Mouse (Mus musculus) gastrocnemius, postnatal 14 days (tissue): ENCODE results near the gene Zfp64. TPM values are rescaled to one million over a fixed set of nuclear protein-coding genes. Genes with fewer than 3 reads are reported as not detected.

ENCODE experiments used
- DNase-seq: peaks from one replicate; pipeline ENCODE4 v3.0.0; 2021; ENCODE audit warnings: mixed read lengths
- intact Hi-C: fragments of 180-260 bp; cut with DNase I; formaldehyde crosslinking; loops from one replicate; pipeline ENCODE4 v1.15.1; 2025; ENCODE audit warnings: low total_unique reads
- total RNA-seq, 2 experiments: library from RNA; stranded (reverse); gene quantifications; 2 replicates each; pipeline ENCODE4 v1.2.3; 2021

Gene Zfp64
- total RNA-seq, 2 experiments from 2014 or later: 7.8 to 8.0 TPM

DNA sequence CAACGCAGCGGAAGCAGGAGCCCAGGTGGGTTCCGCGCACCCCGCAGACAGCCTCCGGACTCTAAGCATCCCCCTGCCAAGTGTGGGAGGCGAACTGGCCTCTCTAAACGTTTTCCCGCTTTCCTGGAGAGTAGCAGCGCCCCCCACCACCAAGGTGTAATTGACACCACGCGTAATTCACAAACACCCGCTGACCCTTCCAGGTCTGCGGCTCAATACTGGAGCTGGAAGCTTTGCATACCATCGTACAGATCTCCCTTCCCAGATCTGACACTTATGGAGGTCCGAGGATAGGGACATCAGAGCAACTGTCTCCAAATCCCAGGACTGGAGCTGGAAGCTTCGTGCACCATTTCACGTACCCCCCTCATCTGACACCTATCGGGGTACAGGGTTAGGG, 43.9 kb downstream of the Zfp64 start:
- intact Hi-C loops: no loop called here
- DNase-seq: no peak

DNA sequence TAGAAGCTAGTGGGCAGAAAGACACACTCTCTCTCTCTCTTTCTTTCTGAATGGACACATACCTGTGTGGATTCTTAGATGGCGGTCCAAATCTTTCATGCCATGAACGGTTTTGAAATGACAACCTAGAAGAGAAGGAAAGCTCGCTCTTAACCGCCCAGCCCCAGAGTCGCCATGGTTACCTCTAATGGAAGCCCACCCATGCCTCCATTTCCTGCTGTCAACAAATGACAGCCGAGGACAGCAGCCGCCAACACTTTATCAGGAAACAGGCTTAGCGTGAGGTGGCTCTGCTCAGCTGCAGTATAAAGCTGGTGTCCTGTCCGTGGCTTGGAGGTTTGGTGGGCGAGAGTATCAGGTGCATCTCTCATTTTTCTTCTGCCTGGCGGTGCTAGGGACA, 49.4 kb downstream of the Zfp64 start:
- intact Hi-C loops: no loop called here
- DNase-seq: no peak

DNA sequence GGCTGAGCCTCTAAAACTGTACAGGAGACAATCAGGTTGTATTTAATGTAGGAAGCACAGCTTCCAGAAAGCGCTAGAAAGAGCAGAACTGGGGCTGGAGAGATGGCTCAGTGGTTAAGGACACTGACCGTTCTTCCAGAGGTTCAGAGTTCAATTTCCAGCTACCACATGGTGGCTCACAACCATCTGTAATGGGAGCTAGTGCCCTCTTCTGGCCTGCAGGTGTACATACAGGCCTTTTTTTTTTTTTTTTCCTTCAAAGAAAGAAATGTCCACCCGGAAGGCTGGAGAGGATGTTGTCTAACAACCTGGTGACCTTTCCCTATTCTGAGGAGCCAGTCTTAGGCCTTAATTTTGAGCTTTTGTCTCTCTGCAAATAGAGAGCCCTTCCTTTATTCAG, 50.5 kb downstream of the Zfp64 start:
- intact Hi-C loops: no loop called here
- DNase-seq: no peak

DNA sequence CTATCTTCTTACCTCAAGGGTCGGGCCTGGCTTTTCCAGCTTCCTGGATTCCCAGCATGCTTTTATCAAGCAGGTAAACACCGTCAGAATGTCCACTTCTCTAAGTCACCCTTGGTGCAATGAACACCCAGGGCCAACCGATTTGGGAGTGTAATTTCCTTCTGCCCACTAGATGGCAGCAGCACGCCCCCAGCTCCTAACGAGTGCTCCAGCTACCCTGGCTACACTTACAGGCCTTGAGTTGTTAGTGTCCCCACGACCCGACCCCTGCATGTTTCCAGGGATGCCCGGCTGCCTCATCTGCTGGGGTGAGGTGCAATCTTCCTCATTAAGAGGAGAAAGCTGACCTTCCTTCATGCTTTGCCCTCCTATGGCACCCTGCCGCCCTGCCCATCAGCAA, 51.2 kb downstream of the Zfp64 start:
- no peak for DNase-seq
- intact Hi-C loops: no loop called here

DNA sequence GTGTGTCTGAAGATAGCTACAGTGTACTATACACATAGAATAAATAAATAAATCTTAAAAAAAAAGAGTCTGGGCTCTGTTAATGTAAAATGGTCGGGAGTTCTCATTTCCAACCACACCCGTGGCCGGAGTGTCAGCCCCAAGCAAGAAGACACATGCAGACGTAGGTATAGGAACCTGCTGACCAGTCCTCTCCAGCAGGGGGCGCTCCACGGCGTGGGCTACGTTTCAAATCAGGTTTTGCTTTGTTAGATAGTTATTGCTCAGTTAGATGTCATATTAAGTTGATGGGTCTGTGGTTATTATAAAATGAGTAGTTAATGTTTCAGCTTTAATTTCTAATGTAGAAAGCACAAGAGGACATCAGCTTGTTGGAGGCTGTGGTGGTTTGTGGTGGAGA, 52.8 kb downstream of the Zfp64 start:
- DNase-seq: no peak

DNA sequence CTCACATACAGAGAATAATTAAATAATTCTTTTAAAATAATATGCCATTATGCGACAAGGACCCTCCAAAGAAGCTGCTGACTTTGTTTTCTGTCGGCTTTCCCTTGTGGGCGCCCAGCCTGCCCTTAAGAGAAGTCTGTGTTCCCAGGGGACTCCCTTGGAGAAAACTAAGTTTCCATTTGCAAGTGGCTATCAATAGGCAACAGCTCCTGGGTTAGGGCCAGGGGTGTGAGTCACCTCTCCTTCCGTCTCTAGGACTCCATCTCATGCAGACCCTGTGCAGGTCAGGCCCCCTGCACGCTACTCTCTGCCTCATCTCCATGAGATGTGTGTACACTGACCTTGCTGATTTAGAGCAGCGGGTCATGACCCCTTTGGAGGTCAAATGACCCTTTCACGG, 57.5 kb downstream of the Zfp64 start:
- DNase-seq: no peak
- intact Hi-C loops: no loop called here

More for the DNA sequence above, 52.8 kb downstream of the Zfp64 start:
- intact Hi-C loops: no loop called here

DNA sequence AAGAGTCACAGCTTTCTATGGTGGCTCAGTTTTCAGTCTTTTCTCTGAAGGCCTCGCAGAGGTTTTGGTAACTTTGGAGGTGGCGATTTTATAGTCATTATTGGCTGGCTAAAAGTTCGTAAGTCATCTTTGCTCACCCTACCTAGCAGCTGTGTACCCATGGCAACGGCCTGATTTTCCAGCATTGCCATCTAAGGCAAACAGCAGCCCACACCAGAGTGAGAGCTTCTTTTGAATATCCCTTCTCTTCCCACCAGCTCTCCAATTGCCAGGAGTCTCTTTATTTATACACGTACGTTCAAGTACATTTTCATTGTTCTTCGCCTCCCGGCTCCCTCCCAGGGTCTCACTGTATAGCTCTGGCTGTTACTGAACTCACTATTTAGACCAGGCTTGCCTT, 59.9 kb downstream of the Zfp64 start:
- intact Hi-C loops: no loop called here
- no peak for DNase-seq

DNA sequence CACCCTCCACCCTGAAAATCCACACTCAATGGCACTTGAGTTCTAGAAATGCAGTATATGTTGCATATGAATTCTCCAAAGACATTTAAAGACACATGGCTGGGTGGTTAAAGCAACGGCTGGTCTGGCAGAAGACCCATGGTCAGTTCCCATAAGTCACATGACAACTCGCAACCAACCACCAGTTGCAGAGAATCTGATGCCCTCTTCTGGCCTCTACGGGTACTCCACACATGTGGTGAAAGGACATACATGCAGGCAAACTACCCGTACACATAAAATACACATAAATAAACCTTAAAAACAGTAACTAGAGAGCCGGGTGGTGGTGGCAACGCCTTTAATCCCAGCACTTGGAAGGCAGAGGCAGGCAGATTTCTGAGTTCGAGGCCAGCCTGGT, 60.6 kb downstream of the Zfp64 start:
- intact Hi-C loops: no loop called here
- DNase-seq: no peak

DNA sequence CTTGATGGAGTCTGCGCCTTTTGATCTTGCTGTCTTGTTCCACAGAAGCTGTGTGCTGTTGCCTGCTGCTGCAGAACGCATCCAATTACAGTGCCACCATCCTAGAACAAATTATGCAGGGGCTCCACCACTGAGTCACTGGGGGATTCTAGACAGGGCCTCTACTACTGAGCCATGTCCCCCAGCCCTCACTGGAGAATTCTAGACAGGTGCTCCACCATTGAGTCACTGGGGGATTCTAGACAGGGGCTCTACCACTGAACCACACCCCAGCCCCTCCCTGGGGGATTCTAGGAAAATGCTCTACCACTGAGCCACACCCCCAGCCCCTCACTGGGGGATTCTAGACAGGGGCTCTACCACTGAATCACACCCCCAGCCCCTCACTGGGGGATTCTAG, 63.3 kb downstream of the Zfp64 start:
- intact Hi-C loops: no loop called here
- no peak for DNase-seq

DNA sequence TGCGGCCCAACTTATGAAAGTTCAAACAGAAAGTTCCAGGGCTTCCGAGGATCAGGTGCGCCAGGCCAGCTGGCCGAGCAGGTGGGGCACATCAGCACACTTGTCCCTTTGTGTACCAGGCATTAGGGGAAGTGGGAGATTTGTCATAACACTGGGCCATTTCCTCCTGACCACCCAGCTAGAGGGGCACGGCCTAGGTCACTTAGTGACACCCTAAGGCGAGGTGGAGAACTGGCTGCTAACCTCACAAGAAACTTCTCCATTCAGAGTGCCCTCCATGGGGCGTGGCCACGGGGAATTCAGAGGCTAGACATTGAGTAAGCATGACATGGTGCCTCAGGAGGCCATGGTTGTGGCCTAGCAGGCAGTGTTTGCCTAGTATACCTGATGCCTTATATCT, 70.7 kb downstream of the Zfp64 start:
- no peak for DNase-seq
- intact Hi-C loops: loop anchor here (5.0 kb wide), 1 partner anchor 117 kb away; the partner anchor contains the start of gene Sall4

DNA sequence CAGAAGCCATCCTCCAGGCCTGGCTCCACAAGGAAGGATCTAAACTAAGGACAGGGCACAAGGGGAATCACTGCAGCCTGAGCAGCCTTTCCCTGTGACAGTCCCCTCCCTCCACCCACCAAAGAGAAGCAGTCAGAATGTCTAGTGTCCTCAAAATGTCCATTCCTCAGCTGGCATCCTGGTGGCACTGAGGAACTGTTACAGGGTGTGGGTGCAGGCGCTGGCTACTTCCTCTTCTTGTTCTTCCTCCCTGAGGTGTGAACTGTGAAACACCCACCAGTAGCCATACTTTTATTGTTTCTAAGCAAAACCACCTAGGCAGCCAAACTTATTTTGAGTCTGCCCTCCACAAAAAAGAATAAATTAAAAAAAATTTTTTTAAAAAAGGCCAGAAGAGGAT, 72.4 kb downstream of the Zfp64 start:
- intact Hi-C loops: no loop called here
- DNase-seq: no peak

DNA sequence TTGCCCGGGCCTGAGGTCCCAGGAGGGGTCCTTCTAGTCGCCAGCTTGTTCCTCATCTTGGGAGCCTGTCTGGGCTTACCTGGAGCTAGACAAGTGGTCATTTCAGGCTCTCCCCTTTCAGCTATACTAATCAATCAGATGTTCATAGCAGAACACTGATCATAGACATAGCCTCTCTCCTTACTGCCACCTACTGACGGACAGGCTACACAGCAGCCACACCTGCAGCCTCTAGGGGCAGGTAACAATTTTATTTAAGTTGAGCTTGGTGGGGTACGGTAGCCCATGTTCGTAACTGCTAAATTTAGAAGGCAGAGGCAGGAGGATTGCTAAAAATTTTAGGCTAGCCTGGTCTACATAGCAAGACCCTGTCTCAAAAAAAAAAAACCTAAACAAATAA, 73.5 kb downstream of the Zfp64 start:
- DNase-seq: no peak
- intact Hi-C loops: no loop called here

DNA sequence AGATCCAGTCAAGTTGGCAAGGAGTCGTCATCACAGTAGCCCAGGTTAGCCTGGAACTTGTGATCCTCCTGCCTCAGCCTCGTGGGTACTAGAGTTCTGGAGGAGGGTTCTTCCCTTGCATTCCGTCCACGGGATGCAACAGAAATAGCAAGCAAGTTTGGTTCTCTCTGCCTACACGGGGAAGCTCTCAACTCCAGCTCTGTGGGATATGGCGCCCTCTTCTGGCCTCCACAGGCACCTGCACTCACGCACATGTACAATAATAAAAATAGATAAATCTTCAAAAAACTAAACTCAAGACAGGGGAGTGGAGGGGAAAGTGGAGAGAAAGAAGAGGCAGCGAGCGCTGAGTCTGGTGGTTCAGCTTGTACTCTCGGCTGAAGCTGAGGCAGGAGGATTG, 75.8 kb downstream of the Zfp64 start:
- DNase-seq: no peak
- intact Hi-C loops: loop anchor here (10.0 kb wide), 1 partner anchor 185 kb away; no protein-coding TSS in a partner anchor

DNA sequence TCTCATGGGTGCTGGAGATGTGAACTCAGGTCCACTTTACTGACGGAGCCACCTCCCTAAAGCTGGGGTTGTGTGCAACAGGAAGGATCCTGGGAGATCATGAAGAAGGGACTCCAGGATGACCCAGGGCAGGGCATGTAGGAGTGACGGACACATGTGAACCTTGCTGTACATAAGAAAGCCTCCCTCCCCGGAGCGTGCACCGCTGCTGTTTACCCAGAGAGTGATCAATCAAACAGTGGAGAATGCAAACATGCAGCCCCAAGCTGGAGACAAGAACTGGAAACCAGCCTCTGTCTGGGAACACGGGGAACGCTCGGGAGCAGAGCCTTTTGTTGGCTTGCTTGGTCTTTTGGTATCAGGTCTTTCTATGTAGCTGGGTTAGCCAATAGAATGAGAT, 76.7 kb downstream of the Zfp64 start:
- no peak for DNase-seq
- intact Hi-C loops: loop anchor here (10.0 kb wide), 1 partner anchor 184 kb away; no protein-coding TSS in a partner anchor

DNA sequence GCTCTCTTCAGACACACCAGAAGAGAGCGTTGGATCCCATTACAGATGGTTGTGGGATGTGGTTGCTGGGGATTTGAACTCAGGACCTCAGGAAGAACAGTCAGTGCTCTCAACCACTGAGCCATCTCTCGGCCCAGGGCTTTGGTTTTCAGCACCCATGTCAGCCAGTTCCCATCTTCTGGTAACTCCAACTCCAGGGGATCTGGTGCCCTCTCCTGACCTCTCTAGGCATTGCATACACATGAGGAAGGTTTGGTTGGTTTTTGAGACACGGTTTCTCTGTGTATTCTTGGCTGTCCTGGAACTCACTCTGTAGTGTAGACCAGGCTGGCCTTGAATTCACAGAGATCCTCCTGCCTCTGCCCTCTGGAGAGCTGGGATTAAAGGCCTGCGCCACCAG, 77.2 kb downstream of the Zfp64 start:
- intact Hi-C loops: loop anchor here (10.0 kb wide), 1 partner anchor 183 kb away; no protein-coding TSS in a partner anchor
- DNase-seq: no peak

DNA sequence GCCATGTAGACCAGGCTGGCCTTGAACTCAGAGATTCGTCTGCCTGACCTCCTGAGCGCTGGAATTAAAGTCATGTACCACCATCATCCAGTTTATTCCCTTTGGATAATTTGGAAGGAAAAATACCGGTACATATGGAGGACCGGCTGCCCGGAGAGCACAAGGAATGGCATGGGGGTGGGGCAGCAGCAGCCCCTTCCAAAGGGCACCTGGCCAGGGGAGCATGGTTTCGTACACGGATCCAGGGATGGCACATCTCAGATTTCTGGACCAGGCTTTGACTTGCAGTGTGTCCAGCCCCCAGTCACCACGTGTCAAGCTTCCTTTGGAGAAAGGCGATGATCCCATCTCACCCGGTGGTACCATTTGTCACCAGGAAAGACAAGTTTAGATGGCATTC, 78.8 kb downstream of the Zfp64 start:
- no peak for DNase-seq
- intact Hi-C loops: loop anchor here (10.0 kb wide), 1 partner anchor 182 kb away; no protein-coding TSS in a partner anchor

DNA sequence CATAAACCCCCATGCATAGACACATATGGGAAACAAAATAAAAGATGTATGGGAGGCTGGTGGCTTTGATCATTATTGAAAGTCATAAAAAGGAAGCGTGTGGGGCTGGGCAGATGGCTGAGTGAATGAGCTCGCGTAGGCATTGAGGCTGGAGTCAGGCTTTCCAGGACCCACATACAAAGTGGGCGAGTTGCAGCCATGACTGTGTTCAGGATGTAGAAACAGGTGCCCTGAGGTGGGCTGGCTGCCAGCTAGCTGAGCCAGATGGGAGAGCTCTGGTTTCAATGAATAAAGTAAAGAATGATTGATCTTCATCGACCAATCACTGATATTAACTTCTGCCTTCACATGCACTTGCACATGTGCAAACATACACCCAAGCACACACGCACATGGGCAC, 80.9 kb downstream of the Zfp64 start:
- no peak for DNase-seq
- intact Hi-C loops: loop anchor here (10.0 kb wide), 1 partner anchor 180 kb away; no protein-coding TSS in a partner anchor

DNA sequence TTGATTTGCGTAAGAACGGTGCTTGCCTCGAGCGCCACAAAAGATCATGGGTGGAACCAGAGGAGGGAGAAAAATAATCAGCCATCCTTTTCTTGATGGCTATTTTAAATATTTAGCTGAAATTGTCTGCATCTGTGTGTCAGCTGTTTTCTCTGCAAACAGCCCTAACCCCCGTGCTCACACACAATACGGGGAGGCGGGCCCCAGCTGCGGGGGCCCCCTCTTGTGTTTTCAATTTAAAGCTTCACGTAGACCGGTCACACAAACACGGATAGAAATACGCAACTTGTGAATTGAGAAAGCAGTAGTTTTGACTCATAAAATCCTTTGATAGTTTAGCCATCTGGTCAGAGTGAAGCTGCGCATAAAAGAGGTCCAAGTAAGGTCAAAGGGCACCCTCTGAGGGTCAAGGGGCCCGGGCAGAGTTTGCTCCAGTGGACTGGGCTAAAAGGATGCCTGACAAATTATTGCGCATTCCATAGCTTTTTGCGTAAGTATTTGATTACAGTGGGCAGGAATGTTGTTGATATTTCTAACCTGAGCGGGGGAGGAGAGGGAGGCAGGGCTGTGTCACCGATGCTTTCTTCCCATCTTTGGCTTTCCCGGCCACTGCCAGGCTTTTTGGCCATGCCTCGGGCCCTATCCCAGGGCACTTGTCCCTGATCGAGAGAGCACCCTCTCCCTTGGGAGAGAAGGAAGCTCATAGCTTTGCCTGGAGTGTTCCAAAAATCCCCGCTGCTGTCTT, 83.4 kb downstream of the Zfp64 start:
- intact Hi-C loops: loop anchor here (10.0 kb wide), 1 partner anchor 177 kb away; no protein-coding TSS in a partner anchor
- no peak for DNase-seq

DNA sequence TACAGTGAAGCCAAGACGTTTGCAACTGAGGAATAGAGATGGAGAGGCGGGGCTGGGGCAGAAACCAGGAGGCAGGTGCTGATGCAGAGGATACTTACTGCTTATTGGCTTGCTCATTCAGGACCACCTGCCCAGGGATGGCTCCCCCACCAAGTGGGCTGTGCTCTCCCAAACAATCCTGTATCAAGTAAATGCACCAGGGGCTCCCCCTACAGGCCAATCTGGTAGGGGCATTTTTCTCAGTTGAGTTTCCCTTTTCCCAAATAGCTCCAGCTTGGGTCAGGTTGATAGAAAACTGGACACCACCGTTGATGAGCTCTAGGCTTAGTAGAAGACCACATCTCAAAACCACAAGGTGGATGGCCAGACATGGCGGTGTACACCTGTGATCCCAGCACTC, 84.9 kb downstream of the Zfp64 start:
- intact Hi-C loops: loop anchor here (10.0 kb wide), 1 partner anchor 176 kb away; no protein-coding TSS in a partner anchor

DNA sequence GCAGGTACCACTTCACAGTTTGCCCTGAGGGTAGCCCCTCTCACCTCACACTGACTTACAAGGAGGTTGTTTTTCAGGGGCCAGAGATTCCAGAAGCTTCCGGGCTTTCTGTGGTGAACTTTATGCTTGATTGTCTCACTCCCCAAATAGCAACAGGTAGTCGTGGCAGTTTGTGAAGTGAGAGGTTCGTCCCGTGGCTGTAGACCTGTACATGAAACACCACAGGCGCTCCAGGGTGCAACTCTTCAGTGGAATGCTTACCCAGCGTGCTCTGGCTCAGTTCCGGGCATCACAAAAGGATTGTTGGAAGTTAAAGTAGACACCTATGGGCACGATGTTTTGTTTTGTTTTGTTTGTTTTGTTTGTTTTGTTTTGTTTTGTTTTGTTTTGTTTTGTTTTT, 88.4 kb downstream of the Zfp64 start:
- intact Hi-C loops: no loop called here
- no peak for DNase-seq

More for the DNA sequence above, 84.9 kb downstream of the Zfp64 start:
- no peak for DNase-seq

DNA sequence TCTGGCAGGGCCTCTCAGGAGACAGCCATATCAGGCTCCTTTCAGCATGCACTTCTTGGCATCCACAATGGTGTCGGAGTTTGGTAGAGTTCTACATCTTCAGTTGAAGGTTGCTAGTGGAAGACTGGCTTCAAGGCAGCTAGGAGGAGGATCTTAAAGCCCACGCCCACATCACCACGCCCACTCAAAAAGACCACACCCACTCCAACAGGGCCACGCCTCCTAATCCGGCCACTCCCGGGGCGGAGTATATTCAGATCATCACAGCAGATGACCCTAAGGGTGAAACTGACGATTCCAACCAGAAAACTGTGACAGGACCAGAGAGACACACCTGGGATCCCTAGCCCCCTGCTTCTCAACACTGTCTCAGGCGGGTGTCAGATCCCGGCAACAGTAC, 89.0 kb downstream of the Zfp64 start:
- intact Hi-C loops: no loop called here

More for the DNA sequence above, 89.0 kb downstream of the Zfp64 start:
- DNase-seq: no peak
